Mouse (Mus musculus): ENCODE data around the gene Ak2. TPM values are rescaled to one million over a fixed set of nuclear protein-coding genes. Genes with fewer than 3 reads are reported as not detected.

Ak2 gene
- polyA plus RNA-seq, 1 experiment from 2014 or later = 183 TPM

DNA sequence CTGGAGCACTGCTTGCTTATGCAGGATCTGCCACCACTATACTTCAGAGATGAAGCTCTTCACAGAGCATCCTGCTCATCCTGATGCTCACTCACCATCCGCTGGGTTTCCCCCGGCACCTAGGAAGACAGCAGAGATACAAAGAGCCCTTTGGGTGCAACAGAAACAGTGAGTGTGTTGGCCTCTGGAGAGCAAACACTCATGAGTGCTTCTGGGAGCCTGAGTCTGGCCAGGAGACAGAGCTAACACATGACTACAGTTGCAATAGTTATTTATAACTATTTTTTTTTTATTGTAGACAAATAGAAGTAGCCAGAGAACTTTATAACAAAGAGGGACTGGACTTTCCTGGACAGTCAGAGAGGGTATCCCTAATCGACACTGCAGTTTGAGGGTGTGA is 29.7 kb downstream of the Ak2 start:
- no peaks in the 10 kb centered on the region for H3K9me3 ChIP-seq (ENCODE audit: control insufficient read depth, low read length)
- DNase-seq (ENCODE audit: low spot score) = no peak
- 75% methylated on average over 3 of the region's 3 CpGs for WGBS

GRCm38 (mm10) chr4:129021886-129022285 is 30.1 kb downstream of the Ak2 start:
- 81% methylated on average over 4 of the region's 4 CpGs for WGBS
- DNase-seq (ENCODE audit: low spot score) = no peak
- Histone ChIP-seq H3K4me3 (ENCODE audit: low read depth, low read length) (no peak overlapping the region), H3K36me3 (ENCODE audit: control insufficient read depth, insufficient read depth, low read length) (no peaks in the 10 kb centered on the region), H3K9me3 (ENCODE audit: control insufficient read depth, low read length) (no peaks in the 10 kb centered on the region), H3K27me3 (replicated peaks; ENCODE audit: control insufficient read depth, insufficient read depth, low read length) (no peaks in the 10 kb centered on the region), H3K27ac (ENCODE audit: low read depth) (no peak overlapping the region), H3K4me1 (replicated peaks; ENCODE audit: control insufficient read depth, insufficient read depth, low read length) (peaks cover 11% of the 10 kb centered on the region; the same call in 1 of the 2 replicates), H3K9ac (ENCODE audit: low read length) (no peak overlapping the region), H3K4me2 (ENCODE audit: low read length) (no peak overlapping the region)
- no peak for ATAC-seq (replicated peaks; ENCODE audit: low FRiP score, low TSS enrichment, low read depth)

More for the DNA sequence above, 29.7 kb downstream of the Ak2 start:
- no peak for ATAC-seq (replicated peaks; ENCODE audit: low FRiP score, low TSS enrichment, low read depth)
- no peak overlapping the region for H3K27ac ChIP-seq (ENCODE audit: low read depth)
- no peak overlapping the region for H3K9ac ChIP-seq (ENCODE audit: low read length)
- peaks cover 11% of the 10 kb centered on the region; the same call in 1 of the 2 replicates for H3K4me1 ChIP-seq (replicated peaks; ENCODE audit: control insufficient read depth, insufficient read depth, low read length)
- no peak overlapping the region for H3K4me3 ChIP-seq (ENCODE audit: low read depth, low read length)
- H3K27me3 ChIP-seq (replicated peaks; ENCODE audit: control insufficient read depth, insufficient read depth, low read length) = no peaks in the 10 kb centered on the region
- H3K4me2 ChIP-seq (ENCODE audit: low read length) = no peak overlapping the region
- H3K36me3 ChIP-seq (ENCODE audit: control insufficient read depth, insufficient read depth, low read length) = no peaks in the 10 kb centered on the region

DNA sequence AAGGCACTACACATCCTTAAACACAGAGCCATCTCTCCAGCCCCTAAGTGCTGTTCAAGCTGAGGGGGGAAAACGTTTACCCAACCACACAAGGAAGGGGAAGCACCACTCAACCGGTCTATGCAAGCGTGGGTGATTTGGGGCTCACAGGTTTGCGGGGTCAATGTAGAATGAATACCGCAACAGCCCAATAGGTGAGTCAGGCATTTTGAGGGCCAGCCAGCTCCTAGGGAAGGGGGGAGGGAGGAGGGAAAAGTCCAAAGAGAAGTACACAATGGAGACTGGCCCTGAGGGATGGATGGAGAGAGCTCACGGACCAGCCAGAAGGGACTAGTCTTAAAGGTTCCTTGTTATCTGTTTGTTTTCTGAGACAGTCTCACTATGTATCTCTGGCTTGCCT is 32.1 kb downstream of the Ak2 start:
- ATAC-seq (replicated peaks; ENCODE audit: low FRiP score, low TSS enrichment, low read depth) (no peak), DNase-seq (ENCODE audit: low spot score) (no peak)
- no peak overlapping the region for H3K4me2 ChIP-seq (ENCODE audit: low read length)
- H3K27ac ChIP-seq (ENCODE audit: low read depth) = no peak overlapping the region
- no peaks in the 10 kb centered on the region for H3K9me3 ChIP-seq (ENCODE audit: control insufficient read depth, low read length)
- H3K9ac ChIP-seq (ENCODE audit: low read length) = no peak overlapping the region
- no peaks in the 10 kb centered on the region for H3K36me3 ChIP-seq (ENCODE audit: control insufficient read depth, insufficient read depth, low read length)
- no peaks in the 10 kb centered on the region for H3K27me3 ChIP-seq (replicated peaks; ENCODE audit: control insufficient read depth, insufficient read depth, low read length)
- WGBS = 76% methylated on average over 6 of the region's 6 CpGs
- H3K4me3 ChIP-seq (ENCODE audit: low read depth, low read length) = no peak overlapping the region
- H3K4me1 ChIP-seq (replicated peaks; ENCODE audit: control insufficient read depth, insufficient read depth, low read length) = peaks cover 11% of the 10 kb centered on the region; the same call in 1 of the 2 replicates

DNA sequence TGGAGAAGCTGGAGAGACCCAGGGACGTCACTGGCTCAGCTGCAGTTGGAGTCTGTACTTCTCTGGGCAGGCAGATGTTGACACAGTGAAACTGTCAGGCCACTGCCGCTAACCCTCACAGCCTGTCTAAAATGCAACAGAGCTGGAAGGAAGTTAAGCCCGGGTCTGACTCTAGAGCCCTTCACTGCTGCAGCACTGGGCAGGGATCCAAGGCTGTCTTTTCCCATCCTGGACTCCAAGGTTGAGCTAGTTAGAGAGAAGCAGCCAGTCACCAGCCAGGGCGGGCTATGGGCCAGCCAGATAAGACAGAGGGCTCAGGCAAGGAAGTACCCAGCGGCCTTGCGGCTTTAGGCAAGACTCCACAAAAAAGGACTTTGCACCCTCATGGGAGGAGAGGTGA is 33.0 kb downstream of the Ak2 start:
- peak; percentile 65 for DNase-seq (ENCODE audit: low spot score)
- Histone ChIP-seq H3K36me3 (ENCODE audit: control insufficient read depth, insufficient read depth, low read length) (no peaks in the 10 kb centered on the region), H3K9me3 (ENCODE audit: control insufficient read depth, low read length) (no peaks in the 10 kb centered on the region), H3K9ac (ENCODE audit: low read length) (no peak overlapping the region), H3K27me3 (replicated peaks; ENCODE audit: control insufficient read depth, insufficient read depth, low read length) (no peaks in the 10 kb centered on the region), H3K27ac (ENCODE audit: low read depth) (peak overlapping the region; percentile 62; the same call in 1 of the 2 replicates), H3K4me3 (ENCODE audit: low read depth, low read length) (no peak overlapping the region), H3K4me2 (ENCODE audit: low read length) (no peak overlapping the region), H3K4me1 (replicated peaks; ENCODE audit: control insufficient read depth, insufficient read depth, low read length) (peaks cover 11% of the 10 kb centered on the region; the same call in 1 of the 2 replicates)
- WGBS = 43% methylated on average over 6 of the region's 6 CpGs
- ATAC-seq (replicated peaks; ENCODE audit: low FRiP score, low TSS enrichment, low read depth) = peak; percentile 76

GRCm38 (mm10) chr4:129025707-129026106 is 33.9 kb downstream of the Ak2 start:
- ATAC-seq (replicated peaks; ENCODE audit: low FRiP score, low TSS enrichment, low read depth) (no peak), DNase-seq (ENCODE audit: low spot score) (no peak)
- Histone ChIP-seq H3K4me2 (ENCODE audit: low read length) (no peak overlapping the region), H3K9ac (ENCODE audit: low read length) (no peak overlapping the region), H3K9me3 (ENCODE audit: control insufficient read depth, low read length) (no peaks in the 10 kb centered on the region), H3K4me3 (ENCODE audit: low read depth, low read length) (no peak overlapping the region), H3K27me3 (replicated peaks; ENCODE audit: control insufficient read depth, insufficient read depth, low read length) (no peaks in the 10 kb centered on the region), H3K27ac (ENCODE audit: low read depth) (no peak overlapping the region), H3K36me3 (ENCODE audit: control insufficient read depth, insufficient read depth, low read length) (no peaks in the 10 kb centered on the region), H3K4me1 (replicated peaks; ENCODE audit: control insufficient read depth, insufficient read depth, low read length) (peaks cover 7% of the 10 kb centered on the region; the same call in 1 of the 2 replicates)
- WGBS = 93% methylated on average over 3 of the region's 3 CpGs

GRCm38 (mm10) chr4:129030746-129031145 is 39.0 kb downstream of the Ak2 start:
- no peak for ATAC-seq (replicated peaks; ENCODE audit: low FRiP score, low TSS enrichment, low read depth)
- Histone ChIP-seq H3K4me1 (replicated peaks; ENCODE audit: control insufficient read depth, insufficient read depth, low read length) (peaks cover 26% of the 10 kb centered on the region), H3K27me3 (replicated peaks; ENCODE audit: control insufficient read depth, insufficient read depth, low read length) (no peaks in the 10 kb centered on the region), H3K27ac (ENCODE audit: low read depth) (no peak overlapping the region), H3K9ac (ENCODE audit: low read length) (no peak overlapping the region), H3K4me3 (ENCODE audit: low read depth, low read length) (no peak overlapping the region), H3K4me2 (ENCODE audit: low read length) (no peak overlapping the region), H3K36me3 (ENCODE audit: control insufficient read depth, insufficient read depth, low read length) (no peaks in the 10 kb centered on the region), H3K9me3 (ENCODE audit: control insufficient read depth, low read length) (no peaks in the 10 kb centered on the region)
- 85% methylated on average over 4 of the region's 4 CpGs for WGBS
- DNase-seq (ENCODE audit: low spot score) = no peak

- Histone ChIP-seq H3K4me3 (ENCODE audit: low read depth, low read length) (no peak overlapping the region), H3K4me2 (ENCODE audit: low read length) (no peak overlapping the region), H3K4me1 (replicated peaks; ENCODE audit: control insufficient read depth, insufficient read depth, low read length) (peaks cover 27% of the 10 kb centered on the region), H3K27me3 (replicated peaks; ENCODE audit: control insufficient read depth, insufficient read depth, low read length) (no peaks in the 10 kb centered on the region), H3K9me3 (ENCODE audit: control insufficient read depth, low read length) (no peaks in the 10 kb centered on the region), H3K36me3 (ENCODE audit: control insufficient read depth, insufficient read depth, low read length) (no peaks in the 10 kb centered on the region), H3K9ac (ENCODE audit: low read length) (no peak overlapping the region), H3K27ac (ENCODE audit: low read depth) (no peak overlapping the region)
- DNase-seq (ENCODE audit: low spot score) (no peak), ATAC-seq (replicated peaks; ENCODE audit: low FRiP score, low TSS enrichment, low read depth) (no peak)
- 87% methylated on average over 8 of the region's 8 CpGs for whole genome bisulfite sequencing
These were observed 39.7 kb downstream of the Ak2 start for GRCm38 (mm10) chr4:129031408-129031965.

- ATAC-seq (replicated peaks; ENCODE audit: low FRiP score, low TSS enrichment, low read depth) (no peak), DNase-seq (ENCODE audit: low spot score) (no peak)
- Histone ChIP-seq H3K4me1 (replicated peaks; ENCODE audit: control insufficient read depth, insufficient read depth, low read length) (peaks cover 27% of the 10 kb centered on the region), H3K9ac (ENCODE audit: low read length) (no peak overlapping the region), H3K4me2 (ENCODE audit: low read length) (no peak overlapping the region), H3K9me3 (ENCODE audit: control insufficient read depth, low read length) (no peaks in the 10 kb centered on the region), H3K27ac (ENCODE audit: low read depth) (0 out of 2 replicates have a peak overlapping the region, but pooled peaks have one; percentile 23), H3K4me3 (ENCODE audit: low read depth, low read length) (no peak overlapping the region), H3K36me3 (ENCODE audit: control insufficient read depth, insufficient read depth, low read length) (no peaks in the 10 kb centered on the region), H3K27me3 (replicated peaks; ENCODE audit: control insufficient read depth, insufficient read depth, low read length) (no peaks in the 10 kb centered on the region)
- 69% methylated on average over 11 of the region's 11 CpGs for WGBS
These were observed 40.6 kb downstream of the Ak2 start for GRCm38 (mm10) chr4:129032133-129032962.

All from intestine, embryonic 14.5 days (tissue).